Mouse (Mus musculus) bone marrow, adult 2 months (tissue): ENCODE data around the gene Cdc14a. TPM values are rescaled to one million over a fixed set of nuclear protein-coding genes. Genes with fewer than 3 reads are reported as not detected.

Experiments
- H3K27ac ChIP-seq: fragments of 200-500 bp; 2 replicates; pipeline ENCODE4 v1.5.1; 2012; ENCODE audit warnings: low read depth, mild to moderate bottlenecking, control low read depth, inconsistent platforms, low read length; ENCODE audit not compliant: control insufficient read depth, poor library complexity, insufficient read depth
- H3K4me1 ChIP-seq: fragments of 200-500 bp; 2 replicates; pipeline ENCODE4 v1.6.1; 2011; ENCODE audit warnings: low read length; ENCODE audit not compliant: control insufficient read depth, insufficient read depth
- H3K4me3 ChIP-seq: fragments of 200-500 bp; replicated peaks from 2 replicates; pipeline ENCODE3; 2011; ENCODE audit warnings: mild to moderate bottlenecking, low read depth, low read length, control low read depth; ENCODE audit not compliant: control insufficient read depth
- CTCF ChIP-seq: fragments of 200-500 bp; IDR thresholded peaks from 2 replicates; pipeline ENCODE4 v1.5.1; 2011; ENCODE audit warnings: low read length, control low read depth; ENCODE audit not compliant: control insufficient read depth, insufficient read depth
- POLR2A ChIP-seq: fragments of 200-500 bp; IDR thresholded peaks from 2 replicates; pipeline ENCODE4 v1.6.1; 2011; ENCODE audit warnings: low read depth, mild to moderate bottlenecking, control low read depth, low read length, borderline replicate concordance; ENCODE audit not compliant: control insufficient read depth
- WGBS: fragments of 180-500 bp; shearing (Covaris S2); methylation state at CpG from one replicate; pipeline ENCODE4 v1.1.7; 2018; 5-methylcytosine and 5-hydroxymethylcytosine counted together
- polyA plus RNA-seq: library from polyadenylated mRNA; stranded (reverse); fragments of >200 nt; gene quantifications from 2 replicates; pipeline ENCODE4 v1.2.4, GENCODE M21; 2011; ENCODE audit warnings: low replicate concordance; ENCODE audit not compliant: missing spikeins, insufficient read depth, insufficient read length

The Cdc14a gene
- polyA plus RNA-seq, 1 experiment = 7.2 TPM

- TF ChIP-seq CTCF = no peak
- TF ChIP-seq POLR2A = no peak
- Histone ChIP-seq H3K4me3 (no peak overlapping the region), H3K27ac (no peak overlapping the region), H3K4me1 (no peaks in the 10 kb centered on the region; the same call in 1 of the 2 replicates)
- 79% methylated on average over 4 of the region's 4 CpGs for WGBS
These were observed 194.5 kb downstream of the Cdc14a start for GRCm38 (mm10) chr3:116229336-116229735.

GRCm38 (mm10) chr3:116228360-116229245, 195.2 kb downstream of the Cdc14a start:
- H3K4me1 ChIP-seq = no peaks in the 10 kb centered on the region; the same call in 1 of the 2 replicates
- no peak overlapping the region for H3K4me3 ChIP-seq
- H3K27ac ChIP-seq = no peak overlapping the region
- 77% methylated on average over 11 of the region's 11 CpGs for WGBS
- TF ChIP-seq CTCF (no peak), POLR2A (no peak)

DNA sequence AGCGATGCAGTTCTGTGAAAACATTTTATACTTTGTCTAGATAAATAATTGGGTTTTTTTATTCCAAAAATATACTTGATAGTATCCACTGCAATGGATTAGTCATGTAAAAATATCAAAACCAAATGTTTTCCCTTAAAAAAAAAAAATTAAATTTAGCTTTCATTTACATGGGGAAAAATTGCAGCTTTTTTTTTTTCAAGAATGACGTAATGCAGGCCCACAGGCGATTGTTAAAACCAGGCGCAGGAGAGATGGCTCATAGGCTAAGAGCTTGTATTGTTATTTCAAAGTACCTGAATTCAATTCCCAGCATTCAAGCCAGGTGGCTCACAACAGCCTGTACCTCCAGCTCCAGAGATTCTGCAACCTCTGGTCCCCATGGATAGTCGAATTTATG, 196.4 kb downstream of the Cdc14a start:
- Histone ChIP-seq H3K4me1 (no peaks in the 10 kb centered on the region; the same call in 1 of the 2 replicates), H3K27ac (no peak overlapping the region), H3K4me3 (no peak overlapping the region)
- 63% methylated on average over 5 of the region's 5 CpGs for WGBS
- TF ChIP-seq CTCF (no peak), POLR2A (no peak)

GRCm38 (mm10) chr3:116226915-116227314, 196.9 kb downstream of the Cdc14a start:
- 57% methylated on average over 6 of the region's 6 CpGs for WGBS
- TF ChIP-seq POLR2A = no peak
- TF ChIP-seq CTCF = no peak

More at GRCm38 (mm10) chr3:116226915-116227314, 196.9 kb downstream of the Cdc14a start:
- no peak overlapping the region for H3K27ac ChIP-seq
- H3K4me1 ChIP-seq = no peaks in the 10 kb centered on the region; the same call in 1 of the 2 replicates
- H3K4me3 ChIP-seq = no peak overlapping the region

Other genes starting within 250 kb of the Cdc14a start
- 1.00 and 1.0 TPM in 2 replicates for gene Gpr88, start 170.5 kb downstream of the Cdc14a start, polyA plus RNA-seq
- 10.4 and 22.5 TPM in 2 replicates for gene Rtca, start 84.2 kb upstream of the Cdc14a start, polyA plus RNA-seq
- 4.3 and 9.5 TPM in 2 replicates for gene Dbt, start 89.0 kb upstream of the Cdc14a start, polyA plus RNA-seq
- 3.4 and 4.2 TPM in 2 replicates for gene Lrrc39, start 138.9 kb upstream of the Cdc14a start, polyA plus RNA-seq
- 12.7 and 17.9 TPM in 2 replicates for gene Sass6, start 170.9 kb upstream of the Cdc14a start, polyA plus RNA-seq
- gene Trmt13, start 190.6 kb upstream of the Cdc14a start, polyA plus RNA-seq = 9.4 and 22.0 TPM in 2 replicates
- 7.0 and 13.2 TPM in 2 replicates for gene Mfsd14a, start 238.6 kb upstream of the Cdc14a start, polyA plus RNA-seq